Mouse (Mus musculus): ENCODE data around the gene Gbp2b. TPM values are rescaled to one million over a fixed set of nuclear protein-coding genes. Genes with fewer than 3 reads are reported as not detected.
A peak's percentile ranks its signal among the peaks of the same experiment; 100 is the strongest.
"Not testable (repeated sequence)": the region's sequence is repeated elsewhere in the genome, so short reads cannot be mapped to it uniquely, and the experiment has no call there.

The Gbp2b gene
- total RNA-seq, 2 experiments from 2014 or later = 0.09 TPM; not detected in 1

DNA sequence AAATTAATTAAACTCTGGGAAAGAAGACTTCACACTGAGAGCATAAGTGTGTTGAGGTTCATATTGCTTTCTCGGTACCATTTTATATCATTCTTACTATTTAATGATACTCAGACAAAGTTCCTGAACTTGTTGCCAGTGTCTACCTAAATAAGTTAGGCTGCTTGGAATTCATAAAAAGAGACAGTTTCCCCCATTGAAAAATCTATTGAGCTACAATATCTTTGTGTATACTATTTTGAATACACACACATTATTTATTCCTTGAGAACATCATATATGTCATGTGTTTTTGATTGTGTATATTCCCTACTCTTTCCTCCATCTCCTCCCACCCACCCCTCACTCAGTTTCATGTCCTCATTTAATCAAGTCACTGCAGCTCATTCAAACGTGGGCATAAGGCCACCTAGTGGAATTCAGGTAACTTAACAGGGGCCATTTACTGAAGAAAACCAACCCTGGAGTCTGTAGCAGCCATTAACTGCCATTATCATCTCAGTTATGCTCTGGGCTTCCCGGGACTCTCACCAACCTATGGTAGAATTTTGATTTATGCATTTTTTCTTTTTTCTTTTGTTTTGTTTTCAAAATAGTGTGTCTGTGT, 26.4 kb downstream of the Gbp2b start:
- peak; percentile 10 for DNase-seq

DNA sequence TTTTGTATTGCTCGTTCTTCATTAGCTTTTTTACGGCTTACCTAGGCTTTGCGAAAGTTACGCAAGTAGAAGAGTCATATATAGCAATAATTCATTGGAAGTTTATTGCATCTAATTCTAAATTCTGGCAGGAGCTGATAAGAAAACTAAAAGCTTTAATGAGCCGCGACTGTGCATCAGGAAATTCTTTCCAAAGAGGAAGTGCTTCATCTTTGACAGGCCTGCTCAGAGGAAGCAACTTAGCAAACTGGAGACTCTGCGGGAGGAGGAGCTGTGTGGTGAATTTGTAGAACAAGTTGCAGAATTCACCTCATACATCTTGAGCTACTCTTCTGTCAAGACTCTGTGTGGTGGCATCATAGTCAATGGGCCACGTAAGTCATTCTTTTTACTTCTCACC, 35.7 kb downstream of the Gbp2b start:
- DNase-seq = no peak

DNA sequence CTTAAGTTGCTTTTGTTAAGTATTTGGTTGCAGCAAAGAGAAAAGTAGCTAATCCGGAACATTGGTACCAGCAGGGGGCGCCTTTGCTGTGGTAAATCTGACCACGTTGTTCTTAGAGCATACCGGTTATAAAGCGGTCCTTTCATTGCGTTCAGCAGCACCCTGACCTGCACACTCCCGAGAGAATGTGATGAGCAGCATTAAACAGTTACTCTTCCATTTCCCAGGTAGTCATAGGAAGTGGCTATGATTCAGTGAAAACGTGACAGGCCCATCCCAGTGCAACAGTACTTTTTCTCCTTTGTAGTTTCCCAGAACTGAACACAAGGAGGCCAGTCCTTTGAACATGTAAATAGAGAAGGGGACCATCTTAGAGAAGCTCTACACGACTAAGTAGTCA, 45.6 kb downstream of the Gbp2b start:
- peak; percentile 76 for DNase-seq

DNA sequence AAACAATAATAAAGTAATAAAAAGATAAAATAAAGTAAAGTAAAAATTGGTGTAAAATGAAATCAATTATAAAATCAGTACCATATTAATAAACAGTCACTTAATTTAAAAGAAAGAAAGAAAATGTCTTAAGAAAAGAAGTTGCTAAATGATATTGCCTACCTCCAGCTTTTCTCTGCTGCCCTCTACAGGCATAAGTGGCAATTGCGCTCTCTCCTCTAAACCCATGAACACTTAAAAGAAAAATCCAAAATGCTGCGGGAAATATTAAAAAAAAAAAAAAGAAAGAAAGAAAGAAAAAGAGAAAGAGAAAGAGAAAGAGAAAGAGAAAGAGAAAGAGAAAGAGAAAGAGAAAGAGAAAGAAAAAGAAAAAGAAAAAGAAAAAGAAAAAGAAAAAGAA, 51.3 kb downstream of the Gbp2b start:
- DNase-seq = peak; percentile 78

DNA sequence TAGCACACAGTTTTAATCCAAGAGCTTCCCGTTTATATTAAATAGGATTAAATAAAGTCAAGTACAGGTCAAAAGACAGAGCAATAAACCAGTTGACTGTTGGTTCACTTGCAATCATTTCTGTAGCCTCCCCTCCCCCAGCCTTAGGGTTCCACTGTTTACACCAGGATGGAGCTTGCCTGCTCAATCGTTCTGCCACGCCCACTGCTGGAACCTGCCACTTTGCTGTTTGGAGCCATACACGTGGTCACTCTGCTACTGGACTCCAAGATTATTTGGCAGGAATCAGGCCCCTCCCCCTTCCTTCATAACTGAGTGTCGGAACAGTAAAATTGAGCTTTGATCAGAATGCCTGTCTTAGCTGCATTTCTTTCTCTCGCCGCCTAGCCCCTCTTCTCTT, 53.2 kb downstream of the Gbp2b start:
- not testable (repeated sequence) for DNase-seq

DNA sequence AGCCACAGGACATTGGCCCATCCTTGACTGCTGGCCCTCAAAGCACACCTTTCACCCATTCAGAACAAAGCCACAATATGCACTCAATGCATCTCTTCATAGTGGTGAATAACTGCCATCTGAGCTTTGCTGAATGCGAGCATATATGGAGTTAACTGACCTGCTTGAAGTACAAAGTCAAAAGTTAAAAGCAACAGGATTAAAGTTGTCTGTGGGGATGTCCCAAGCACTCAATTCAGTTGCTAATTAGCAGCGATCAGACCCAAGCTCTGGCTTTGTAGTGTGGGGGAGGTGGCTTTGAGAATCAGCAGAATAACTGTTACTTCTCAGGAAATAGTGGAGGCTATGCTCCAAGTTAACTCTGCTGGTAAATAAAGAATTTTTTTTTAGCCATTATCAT, 55.6 kb downstream of the Gbp2b start:
- DNase-seq = no peak

DNA sequence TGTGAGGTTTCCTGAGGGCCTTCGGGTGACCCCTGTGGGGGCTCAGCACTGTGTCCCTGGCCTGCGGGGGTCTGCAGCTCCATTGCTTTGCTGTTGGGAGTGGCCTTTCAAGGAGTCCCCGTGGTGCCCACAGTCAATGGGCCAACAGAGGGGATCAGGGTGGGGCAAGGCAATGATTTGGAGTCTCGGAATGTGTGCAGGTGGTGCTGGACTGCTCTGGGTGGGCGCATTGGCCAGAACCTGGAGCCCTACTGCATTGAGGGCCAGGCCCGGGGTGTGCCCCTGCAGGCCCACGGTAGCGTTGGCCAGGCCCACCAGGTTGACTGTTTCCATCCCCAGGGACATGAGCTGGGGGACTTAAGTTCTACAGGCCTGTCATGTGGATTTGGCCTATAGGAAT, 70.1 kb downstream of the Gbp2b start:
- DNase-seq = no peak

Small RNA genes lying within 50 kb of the gene (microRNA-seq; reads per million reads assigned to microRNA genes)
- 0 reads per million in 2 experiments for gene Mir6381

Other genes starting within 250 kb of the Gbp2b start
- gene Pdlim5, start 199.2 kb upstream of the Gbp2b start, total RNA-seq (2021) = 100 to 1,000 TPM; 480 to 524 TPM
- 1 to 10 TPM; 2.5 to 3.2 TPM for gene Gbp5, start 100.9 kb upstream of the Gbp2b start, total RNA-seq (2021)
- gene Gbp7, start 64.5 kb upstream of the Gbp2b start, total RNA-seq (2021) = 1 to 10 TPM; 5.3 to 5.6 TPM
- gene Gbp3, start 34.8 kb upstream of the Gbp2b start, total RNA-seq (2021) = 1 to 10 TPM; 5.8 to 9.1 TPM
- 1 to 10 TPM; 4.5 to 5.5 TPM for gene Gbp2, start 25.8 kb downstream of the Gbp2b start, total RNA-seq (2021)
- 1 to 10 TPM; 5.7 to 6.1 TPM for gene Kyat3, start 106.2 kb downstream of the Gbp2b start, total RNA-seq (2021)
- gene Gtf2b, start 170.2 kb downstream of the Gbp2b start, total RNA-seq (2021) = 10 to 100 TPM; 37.5 to 39.1 TPM